Mouse (Mus musculus) left cerebral cortex, adult 8-10 months (tissue): Measurements from ENCODE around the gene Slc24a5. TPM values are rescaled to one million over a fixed set of nuclear protein-coding genes. Genes with fewer than 3 reads are reported as not detected.

Source experiments
- DNase-seq, 2 experiments: peaks; one replicate each; pipeline ENCODE4 v3.0.0; 2022; ENCODE audit warnings: low spot score in 2 of 2
- total RNA-seq, 4 experiments: library from RNA; stranded (reverse); gene quantifications; 2 replicates each; pipeline ENCODE4 v1.2.4; 2022

Slc24a5 gene
- total RNA-seq, 4 experiments from 2014 or later = 0.25 to 0.76 (median 0.42) TPM; not detected in 1

- peak in 1 of 2 experiments; percentile 25 for DNase-seq
Measured at GRCm38 (mm10) chr2:125119381-125120110, 51.6 kb downstream of the Slc24a5 start.

DNA sequence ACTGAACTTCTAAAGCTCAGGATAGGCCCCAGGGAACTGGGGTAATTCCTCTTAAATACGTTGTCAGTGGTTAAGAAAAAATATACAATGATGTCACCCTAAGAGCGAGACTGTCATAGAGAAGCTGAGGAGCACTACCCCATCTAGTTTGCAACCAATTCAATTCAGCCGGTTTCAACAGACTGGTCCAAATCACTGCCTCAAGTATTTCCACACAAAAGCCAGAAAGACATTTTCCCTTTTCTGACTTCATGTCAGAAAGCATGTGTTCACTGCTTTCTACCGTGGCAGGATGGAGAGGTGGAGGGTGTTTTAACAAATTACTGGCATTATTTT lies 54.3 kb downstream of the Slc24a5 start:
- DNase-seq = no peak

- peak; percentile 45 to 47 for DNase-seq
Measured at GRCm38 (mm10) chr2:125122624-125123476, 54.9 kb downstream of the Slc24a5 start.

DNA sequence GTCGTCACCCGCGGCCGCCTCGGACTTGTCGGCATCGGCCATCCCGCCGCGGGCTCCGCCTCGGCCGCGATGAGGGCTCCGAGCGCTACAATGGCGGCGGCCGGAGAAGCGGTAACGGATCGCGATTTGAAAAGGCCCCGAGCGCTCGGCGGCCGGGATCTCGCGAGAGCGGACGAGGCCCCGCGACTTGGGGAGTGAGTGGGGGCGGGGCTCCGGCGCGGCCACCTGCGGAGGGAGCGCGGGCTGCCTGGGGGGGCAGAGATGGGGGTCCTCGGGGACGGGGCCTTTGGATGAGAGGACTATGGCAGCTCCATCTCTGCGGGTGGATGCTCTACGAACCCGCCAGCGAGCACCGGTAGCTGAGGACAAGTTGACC lies 55.5 kb downstream of the Slc24a5 start, which contains the start of gene Myef2:
Gene Myef2 (minus strand): TSS at position 185 of the 376 bp plus-strand sequence.
- peak; percentile 54 for DNase-seq

DNA sequence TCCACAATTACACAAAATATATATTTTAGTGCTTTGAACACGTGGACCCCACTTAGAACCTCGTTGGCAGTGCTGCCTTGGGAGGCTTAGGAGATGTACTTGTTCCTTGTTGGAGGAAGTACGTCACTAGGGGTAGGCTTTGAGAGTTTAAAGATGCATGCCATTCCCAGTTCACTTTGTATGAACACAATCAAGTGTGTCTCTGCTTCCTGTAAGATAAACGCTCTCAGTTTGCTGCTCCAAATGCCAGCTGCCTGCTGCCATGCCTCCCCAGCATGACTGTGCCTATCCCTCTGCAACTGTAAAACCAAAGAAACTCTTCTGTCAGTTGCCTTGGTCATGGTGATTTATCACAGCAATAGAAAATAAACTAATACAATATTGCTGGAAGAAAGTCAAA lies 57.9 kb downstream of the Slc24a5 start:
- no peak for DNase-seq

- no peak for DNase-seq
Measured at GRCm38 (mm10) chr2:125126792-125127191, 58.9 kb downstream of the Slc24a5 start.

GRCm38 (mm10) chr2:125134113-125134512 lies 66.2 kb downstream of the Slc24a5 start:
- no peak for DNase-seq

- DNase-seq = peak; percentile 48 to 54
Measured at GRCm38 (mm10) chr2:125135903-125136811, 68.2 kb downstream of the Slc24a5 start, which contains the start of gene Ctxn2. Gene Ctxn2 (plus strand): TSS chr2:125136692.

DNA sequence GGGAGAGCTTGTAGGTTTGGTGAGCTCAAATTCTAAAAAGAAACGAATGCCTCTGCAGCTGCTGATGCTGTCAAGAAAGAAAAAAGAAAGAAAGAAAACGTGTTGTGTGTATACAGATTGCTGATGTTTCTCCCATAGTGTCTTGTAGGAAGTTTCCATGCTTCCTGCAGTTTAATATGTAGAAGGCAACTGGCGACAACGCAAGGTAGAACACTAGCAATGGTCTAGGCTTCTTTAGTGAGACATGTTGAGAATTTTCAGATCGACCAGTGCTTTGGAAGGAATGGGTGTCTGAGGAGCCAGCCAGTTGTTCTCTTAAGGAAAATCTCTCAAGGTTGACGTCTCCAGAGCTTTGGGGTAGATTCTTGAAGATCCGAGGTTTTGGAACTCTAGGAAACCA lies 68.9 kb downstream of the Slc24a5 start:
- DNase-seq = no peak

Other genes starting within 250 kb of the Slc24a5 start
- gene Myef2, start 55.5 kb downstream of the Slc24a5 start, total RNA-seq = 10 to 100 TPM; 72.7 to 88.8 (median 77.7) TPM
- gene Ctxn2, start 68.6 kb downstream of the Slc24a5 start, total RNA-seq = 10 to 100 TPM; 10.6 to 13.0 (median 12.6) TPM
- under 1 TPM in 2 of 4 experiments, not detected in 2; 0.07 to 0.16 TPM for gene Slc12a1, start 84.4 kb downstream of the Slc24a5 start, total RNA-seq
- 10 to 100 TPM; 21.4 to 27.2 (median 24.6) TPM for gene Dut, start 179.1 kb downstream of the Slc24a5 start, total RNA-seq